Mouse (Mus musculus): ENCODE measurements around the gene Eml3.
"Not testable (repeated sequence)": the region's sequence is repeated elsewhere in the genome, so short reads cannot be mapped to it uniquely, and the experiment has no call there.

Gene Eml3

DNA sequence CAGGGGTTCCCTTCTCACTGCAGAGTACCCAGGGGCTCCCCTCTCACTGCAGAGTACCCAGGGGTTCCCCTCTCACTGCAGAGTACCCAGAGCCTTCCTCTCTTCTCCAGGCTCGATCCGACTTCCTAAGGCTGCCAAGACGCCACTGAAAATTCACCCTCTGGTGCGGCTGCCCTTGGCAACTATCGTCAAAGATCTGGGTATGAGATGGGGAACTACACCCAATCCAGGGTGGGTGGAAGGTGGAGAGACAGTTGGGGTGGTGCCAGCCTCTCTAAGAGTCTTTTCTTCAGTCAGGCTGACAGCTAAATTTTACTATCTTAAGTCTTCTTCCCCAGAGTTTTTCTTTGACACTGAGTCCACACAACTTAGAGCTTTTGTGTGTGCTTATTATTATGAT is 20.8 kb downstream of the Eml3 start:
- no peak for ATAC-seq (ENCODE audit: low TSS enrichment)

DNA sequence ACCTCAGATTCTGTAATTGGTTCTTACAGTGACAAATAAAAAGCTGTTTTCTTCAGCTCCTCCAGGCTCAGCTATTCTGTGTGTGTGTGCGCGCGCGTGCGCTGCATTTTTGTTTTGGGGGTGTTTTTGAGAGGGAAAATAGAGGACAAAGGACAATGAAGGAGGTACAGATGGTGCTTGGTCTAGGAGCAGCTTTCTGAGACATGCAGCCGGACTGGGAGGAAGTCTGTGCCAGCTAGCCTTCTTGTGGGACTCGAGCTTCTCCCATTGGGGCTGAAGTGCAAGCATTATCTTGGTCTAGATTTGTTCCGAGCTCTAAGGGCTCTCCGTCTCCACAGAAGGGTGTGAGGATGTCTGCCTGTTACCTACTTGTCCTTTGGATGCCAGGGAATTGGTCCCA is 22.9 kb downstream of the Eml3 start:
- no peak for ATAC-seq (ENCODE audit: low TSS enrichment)

DNA sequence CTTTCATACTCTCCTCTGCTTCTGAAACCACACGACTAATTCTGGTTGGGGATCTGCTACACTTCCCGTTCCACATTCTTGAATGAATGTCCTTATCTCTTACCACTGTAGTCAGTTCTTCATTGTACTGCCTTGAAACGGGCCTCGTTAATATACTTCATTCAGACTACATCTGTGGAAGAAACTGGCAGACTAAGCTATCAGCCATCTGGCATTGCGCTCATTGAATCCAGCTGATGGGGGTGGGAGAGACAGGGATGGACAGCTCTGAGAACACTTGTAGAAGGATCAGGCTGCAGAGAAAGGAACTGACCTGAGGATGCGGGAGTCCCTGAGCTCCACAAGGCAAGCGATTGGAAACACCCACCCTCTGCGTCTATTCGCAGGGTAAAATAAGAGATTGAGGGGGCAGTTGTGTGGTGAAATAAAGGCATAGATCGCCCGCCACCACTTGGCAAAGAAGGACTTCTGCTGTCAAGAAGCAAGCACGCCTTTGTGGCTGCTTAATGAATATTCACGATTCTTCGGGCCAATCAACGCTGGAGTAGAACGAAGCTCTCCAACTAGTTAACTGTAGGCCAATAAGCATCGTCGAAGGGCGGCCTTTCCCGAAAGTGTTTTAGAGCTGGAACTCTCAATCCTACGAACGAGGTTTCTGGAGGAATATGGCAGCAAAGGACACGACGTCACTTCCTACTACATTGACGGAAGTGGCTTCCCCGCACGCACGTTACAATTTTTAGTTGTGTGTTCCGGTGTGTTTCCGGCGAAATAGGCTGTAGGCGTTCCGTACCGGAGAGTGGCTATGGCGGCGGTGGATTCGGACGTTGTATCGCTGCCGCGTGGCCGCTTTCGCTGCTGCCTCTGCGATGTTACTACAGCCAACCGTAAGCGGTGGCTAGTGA is 24.0 kb downstream of the Eml3 start, which contains the start of gene Tut1:
Gene Tut1 (plus strand): TSS at position 713 of the 905 bp plus-strand sequence.
- peak; percentile 92 for ATAC-seq (ENCODE audit: low TSS enrichment)

DNA sequence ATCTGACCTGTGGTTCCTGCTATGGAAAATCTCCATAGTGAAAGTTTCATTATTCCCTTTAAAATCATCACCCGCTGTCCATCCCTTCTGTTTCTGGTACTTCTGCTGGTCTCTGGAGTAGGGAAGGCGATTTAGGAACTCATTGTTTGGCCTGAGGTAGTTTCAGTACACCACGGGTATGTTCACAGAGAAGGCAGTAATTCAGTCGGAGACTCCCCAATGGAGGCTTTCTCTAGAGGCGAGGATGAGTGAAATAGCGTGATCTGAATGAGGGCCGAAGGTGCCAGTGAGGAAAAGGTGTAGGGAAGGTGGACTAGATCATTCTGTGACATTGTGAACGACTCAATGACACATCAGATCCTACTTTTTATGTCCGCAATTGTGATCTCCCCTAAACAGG is 24.8 kb downstream of the Eml3 start:
- no peak for ATAC-seq (ENCODE audit: low TSS enrichment)

DNA sequence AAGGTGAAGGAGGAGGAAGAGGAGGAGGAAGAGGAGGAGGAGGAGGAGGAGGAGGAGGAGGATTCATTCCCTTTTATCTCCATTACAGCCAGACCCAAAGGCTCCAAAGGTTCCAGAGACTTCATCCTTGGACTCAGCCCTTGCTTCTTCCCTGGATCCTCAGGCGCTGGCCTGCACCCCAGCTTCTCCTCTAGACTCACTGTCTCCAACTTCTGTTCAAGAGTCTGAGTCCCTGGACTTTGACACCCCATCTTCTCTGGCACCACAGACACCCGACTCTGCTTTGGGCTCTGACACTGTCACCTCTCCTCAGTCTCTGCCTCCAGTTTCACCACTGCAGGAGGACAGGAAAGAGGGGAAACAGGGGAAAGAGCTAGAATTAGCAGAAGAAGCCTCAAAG is 32.9 kb downstream of the Eml3 start:
- ATAC-seq (ENCODE audit: low TSS enrichment), result no peak

DNA sequence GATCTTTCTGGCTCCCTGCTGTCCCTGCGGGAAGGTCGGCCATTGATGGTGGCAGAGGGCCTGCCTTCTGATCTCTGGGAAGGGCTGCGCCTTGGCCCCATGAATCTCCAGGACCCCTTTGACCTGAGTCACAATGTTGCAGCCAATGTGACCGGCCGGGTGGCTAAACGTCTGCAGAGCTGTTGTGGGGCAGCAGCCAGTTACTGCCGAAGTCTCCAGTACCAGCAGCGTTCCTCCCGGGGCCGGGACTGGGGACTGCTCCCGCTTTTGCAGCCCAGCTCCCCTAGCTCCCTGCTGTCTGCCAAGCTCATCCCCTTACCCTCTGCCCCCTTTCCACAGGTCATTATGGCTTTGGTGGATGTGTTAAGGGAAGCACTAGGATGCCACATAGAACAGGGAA is 35.7 kb downstream of the Eml3 start:
- ATAC-seq (ENCODE audit: low TSS enrichment), result no peak

DNA sequence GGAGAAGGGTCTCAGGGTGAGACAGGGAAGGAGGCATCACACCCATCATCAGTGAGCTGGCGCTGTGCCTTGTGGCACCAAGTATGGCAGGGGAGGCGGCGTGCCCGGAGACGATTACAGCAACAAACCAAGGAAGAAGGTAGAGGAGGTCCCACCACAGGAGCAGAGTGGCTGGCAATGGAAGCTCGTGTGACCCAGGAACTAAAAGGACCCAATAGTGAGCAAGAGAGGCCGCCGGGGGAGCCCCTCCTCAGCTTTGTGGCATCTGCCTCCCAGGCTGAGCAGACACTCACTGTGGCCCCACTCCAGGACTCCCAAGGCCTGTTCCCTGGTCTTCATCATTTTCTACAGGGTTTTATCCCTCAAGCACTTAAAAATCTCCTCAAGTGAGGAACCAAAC is 36.4 kb downstream of the Eml3 start:
- no peak for ATAC-seq (ENCODE audit: low TSS enrichment)

DNA sequence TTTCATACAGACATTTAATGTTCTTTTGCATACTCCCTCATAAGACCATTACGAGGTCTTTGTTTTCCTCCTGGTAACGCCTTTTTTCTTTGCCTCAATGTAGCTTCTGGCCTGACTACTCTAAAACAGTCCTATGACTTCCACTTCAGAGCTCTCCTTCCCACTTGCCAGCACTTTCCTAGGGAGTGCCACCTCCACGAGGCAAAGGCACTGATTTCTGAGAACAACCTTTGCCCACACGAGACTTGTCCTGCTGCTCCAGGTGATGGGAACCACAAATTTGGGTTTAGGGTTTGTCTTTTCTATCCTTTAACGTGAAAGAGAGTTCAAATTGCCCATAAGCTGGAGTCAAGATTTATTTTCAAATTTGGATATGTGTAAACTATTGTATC is 36.8 kb downstream of the Eml3 start:
- no peak for ATAC-seq (ENCODE audit: low TSS enrichment)

DNA sequence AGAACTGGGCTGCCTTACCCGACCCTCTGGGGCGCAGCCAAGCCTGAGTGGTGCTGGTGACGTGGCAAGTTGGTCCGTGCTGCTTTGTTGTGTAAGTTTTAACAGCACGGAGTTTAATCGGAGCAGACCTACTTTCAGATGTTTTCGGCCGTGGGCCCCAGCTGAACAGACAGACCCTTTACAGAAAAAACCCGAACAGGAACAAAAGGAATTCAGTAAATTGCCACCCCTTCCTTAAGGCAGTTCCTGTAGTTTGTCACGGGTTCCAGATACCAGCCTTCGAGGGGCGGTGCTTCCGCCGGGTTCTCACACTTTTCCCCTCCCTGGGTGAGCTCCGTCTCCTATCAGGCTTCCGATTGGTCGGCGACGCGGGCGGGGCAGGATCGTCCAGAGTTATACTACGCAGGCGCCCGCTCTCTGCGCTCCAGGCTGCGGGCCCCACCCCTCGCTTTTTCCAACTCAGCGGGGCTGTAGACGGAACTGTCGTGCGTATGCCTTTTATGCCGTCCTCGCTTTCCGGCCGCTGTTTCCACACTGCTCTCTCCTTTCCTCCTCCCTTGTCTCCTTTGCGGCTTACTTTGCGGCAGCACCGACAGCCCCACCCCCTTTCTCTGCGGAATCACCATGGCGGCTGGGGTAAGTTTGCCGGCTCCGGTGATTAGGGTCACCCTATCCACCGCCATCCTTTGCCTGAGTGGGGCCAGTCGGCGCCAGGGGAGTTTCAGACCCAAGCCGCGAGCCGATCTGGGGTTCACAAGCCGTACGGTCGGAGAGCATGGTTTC is 37.4 kb downstream of the Eml3 start, which contains the start of gene Eef1g:
Gene Eef1g (plus strand): TSS at position 452 of the 783 bp plus-strand sequence.
- peak; percentile 94 for ATAC-seq (ENCODE audit: low TSS enrichment)

DNA sequence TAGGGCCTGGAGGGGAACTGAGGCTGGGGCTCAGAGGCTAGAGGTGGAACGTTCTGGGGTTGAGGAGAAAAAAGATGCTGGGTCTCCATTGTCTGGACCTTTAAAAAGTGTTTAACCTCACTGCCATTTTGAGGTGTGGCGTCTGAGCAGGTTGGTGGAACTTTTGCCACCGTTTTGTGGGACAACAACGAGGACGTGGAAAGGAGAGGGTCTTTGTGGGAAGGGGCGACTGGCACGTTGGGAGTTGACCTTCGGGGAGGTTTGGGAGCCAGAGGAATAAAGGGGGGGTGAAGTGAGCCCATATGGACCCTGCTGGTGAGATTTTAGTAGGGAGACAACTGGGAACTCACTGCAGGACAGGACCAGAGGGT is 38.0 kb downstream of the Eml3 start:
- no peak for ATAC-seq (ENCODE audit: low TSS enrichment)

DNA sequence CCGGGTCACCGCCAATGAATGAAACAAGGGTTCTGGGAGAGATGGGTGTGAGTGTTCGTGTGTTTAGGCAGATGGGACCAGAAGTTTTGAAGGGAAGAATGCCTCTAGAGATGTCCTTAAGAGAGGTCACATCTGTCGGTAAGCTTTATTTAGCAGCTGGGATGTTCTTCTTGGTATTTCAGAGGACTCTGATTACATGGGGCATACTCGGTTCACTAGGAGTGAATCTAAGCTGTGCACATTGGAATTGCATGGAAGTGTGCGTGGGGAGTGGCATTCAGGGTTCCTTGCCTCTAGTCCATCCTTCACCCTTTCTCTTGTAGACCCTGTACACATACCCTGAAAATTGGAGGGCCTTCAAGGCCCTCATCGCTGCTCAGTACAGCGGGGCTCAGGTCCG is 38.5 kb downstream of the Eml3 start:
- ATAC-seq (ENCODE audit: low TSS enrichment), result no peak

DNA sequence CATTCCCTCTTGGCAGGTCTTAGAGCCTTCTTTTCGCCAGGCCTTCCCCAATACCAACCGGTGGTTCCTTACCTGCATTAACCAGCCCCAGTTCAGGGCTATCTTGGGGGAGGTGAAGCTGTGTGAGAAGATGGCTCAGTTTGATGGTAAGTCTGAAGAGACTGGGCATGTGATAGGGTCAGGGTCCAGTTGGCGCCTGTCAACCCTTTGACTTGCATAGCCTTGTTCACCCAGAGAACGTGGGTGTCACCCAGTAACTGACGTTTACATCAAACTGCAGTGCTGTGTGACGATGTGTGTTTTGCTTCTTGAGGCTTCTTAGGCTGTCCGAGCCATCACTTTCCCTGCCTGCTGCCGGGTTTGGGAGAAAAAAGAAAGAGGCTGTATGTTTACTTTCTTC is 43.1 kb downstream of the Eml3 start:
- not testable (repeated sequence) for ATAC-seq (ENCODE audit: low TSS enrichment)

DNA sequence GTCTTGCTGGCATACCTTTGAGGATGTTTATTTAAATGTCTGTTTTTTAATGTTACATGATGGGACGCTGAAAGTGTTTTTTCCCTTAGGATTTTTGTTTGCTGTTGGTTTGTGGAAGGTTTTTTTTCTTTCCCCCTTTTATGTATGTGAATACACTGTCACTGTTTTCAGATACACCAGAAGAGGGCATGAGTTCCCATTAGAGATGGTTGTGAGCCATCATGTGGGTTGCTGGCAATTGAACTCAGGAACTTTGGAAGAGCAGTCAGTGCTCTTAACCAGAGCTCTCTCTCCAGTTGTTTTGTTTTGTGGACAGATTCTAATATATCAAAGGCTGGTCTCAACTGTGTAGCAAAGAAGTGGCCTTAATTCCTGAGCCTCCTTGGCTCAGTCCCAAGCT is 45.3 kb downstream of the Eml3 start:
- no peak for ATAC-seq (ENCODE audit: low TSS enrichment)

DNA sequence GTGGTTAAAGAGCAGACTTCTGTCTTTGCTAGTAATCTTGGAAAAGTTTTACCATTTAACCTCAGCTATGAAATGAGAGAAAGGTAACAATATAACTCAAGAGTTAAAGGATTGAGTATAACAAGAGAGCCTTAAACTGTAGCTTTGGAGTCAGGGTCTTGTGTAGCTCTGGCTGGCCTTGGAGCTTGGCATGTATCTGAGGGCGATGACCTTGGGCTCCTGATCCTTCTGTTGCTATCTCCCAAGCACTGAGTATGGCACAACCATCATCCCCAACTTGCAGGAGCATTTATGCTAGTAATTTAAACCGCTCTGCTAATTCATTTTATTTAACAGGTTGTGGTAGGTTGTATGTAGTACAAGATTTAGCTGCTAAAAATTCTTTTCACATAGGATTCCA is 46.1 kb downstream of the Eml3 start:
- no peak for ATAC-seq (ENCODE audit: low TSS enrichment)

DNA sequence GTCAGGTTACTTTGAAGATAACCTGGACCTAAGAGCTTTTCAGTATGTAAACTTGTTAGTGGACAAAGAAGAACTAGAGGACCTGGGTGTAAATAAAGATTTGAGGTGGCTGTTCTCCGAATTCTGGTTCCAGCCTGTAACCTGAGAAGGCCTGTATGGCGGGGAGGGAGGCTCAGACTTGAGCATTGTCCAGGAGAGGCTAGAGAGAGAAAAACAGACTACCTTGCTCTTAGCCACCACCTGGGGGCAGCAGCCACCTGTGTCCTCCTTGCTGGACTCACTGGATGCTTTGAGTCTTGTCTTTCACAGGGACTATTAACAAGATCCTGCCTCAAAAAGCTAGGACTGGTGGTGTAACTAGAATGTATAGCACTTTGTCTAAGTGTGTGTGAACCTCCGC is 47.2 kb downstream of the Eml3 start:
- ATAC-seq (ENCODE audit: low TSS enrichment), result peak; percentile 52; the same call in 1 of the 2 replicates

DNA sequence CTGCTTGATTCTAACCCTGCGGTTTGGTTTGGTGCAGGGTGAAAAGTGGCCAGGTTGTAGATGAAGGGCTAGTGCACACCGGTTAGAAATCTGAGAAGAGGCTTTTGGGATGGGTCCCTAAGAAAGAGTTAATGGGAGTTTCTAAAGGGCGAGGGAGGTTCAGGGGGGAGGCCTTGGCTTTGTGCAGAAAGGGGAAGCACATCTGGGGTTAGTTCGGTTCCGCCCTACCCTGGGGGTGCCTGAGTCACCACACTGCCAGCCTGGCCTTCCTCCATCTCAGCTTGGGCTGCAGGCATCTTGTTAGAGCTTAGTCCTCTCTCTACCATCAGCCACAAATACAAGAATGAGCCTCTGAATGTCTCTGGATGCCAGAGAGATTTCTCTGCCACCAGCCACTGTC is 51.4 kb downstream of the Eml3 start:
- ATAC-seq (ENCODE audit: low TSS enrichment), result no peak

DNA sequence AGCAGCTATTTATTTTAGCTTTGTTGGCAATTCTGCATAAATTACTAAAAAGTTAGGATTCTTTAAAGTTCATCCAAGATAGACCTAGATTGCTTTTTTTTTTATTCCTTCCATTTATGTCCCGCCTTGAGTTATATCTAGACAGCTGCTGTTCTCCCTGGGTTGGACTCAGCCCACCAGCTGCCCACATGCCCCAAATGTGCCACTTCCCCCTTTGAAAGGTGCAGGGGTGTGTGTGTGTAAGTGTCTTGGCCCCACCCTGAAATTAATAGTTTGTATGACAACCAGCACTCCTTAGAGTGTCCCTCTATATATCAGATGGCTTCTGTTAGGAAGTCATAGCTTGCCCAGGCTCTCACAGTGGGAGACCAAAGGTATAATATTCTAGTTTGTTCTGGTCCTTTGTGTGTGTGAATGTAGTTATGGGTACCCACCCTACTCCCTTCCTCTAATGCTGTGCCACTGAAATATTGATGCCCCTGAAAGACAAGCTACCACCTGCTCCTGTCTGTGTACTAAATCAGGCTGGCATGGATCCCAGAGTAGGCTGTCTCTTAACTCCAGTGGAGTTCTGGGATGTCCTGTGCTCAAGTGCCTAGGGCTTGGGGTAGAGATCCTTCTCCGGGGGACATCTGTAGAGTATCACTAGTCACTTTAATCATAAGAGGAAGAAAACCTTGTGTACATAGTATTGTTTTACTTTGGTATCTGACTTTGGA is 52.3 kb downstream of the Eml3 start:
- ATAC-seq (ENCODE audit: low TSS enrichment), result no peak; the same call in 1 of the 2 replicates

DNA sequence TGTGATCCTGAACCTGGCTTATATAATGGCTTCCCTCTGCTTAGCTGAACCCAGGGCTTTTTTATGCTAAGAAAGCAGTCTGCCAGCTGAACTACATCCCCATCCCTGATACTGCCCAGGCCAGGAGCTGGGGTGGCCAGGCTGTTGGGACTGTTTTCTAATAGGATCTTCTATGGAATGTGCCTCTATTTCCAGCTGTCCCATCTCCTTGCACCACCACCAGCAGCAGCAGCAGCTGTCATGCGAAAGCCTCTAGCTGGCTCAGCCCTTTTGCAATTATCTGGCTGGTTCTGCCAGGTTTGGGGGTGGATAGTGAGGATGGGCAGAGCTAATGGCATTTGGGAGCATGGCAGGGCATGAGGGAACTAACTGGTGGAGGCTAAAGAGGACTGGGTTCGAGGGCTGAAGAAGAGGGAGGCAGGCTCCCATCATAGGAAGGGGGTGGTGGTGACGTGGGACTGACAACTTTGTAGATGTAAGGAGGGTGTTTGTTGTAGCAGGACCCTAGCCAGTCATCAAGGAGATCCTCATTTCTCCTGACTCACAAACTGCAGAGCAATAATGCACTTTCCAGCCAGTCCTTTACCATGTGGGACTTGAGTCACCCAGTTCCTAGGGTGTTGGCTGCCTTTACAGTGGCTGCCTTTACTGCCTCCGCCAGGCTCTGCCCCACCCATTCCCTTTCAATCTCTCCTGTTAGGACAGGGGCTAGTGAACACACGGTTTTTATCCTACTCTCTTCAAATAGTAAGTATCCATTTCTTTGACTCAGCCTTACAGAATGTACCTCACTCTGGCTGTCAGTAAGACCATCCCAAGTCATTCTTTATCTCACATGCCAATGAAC is 53.2 kb downstream of the Eml3 start:
- ATAC-seq (ENCODE audit: low TSS enrichment), result 0 out of 2 replicates have a peak, but pooled peaks have one; percentile 22

DNA sequence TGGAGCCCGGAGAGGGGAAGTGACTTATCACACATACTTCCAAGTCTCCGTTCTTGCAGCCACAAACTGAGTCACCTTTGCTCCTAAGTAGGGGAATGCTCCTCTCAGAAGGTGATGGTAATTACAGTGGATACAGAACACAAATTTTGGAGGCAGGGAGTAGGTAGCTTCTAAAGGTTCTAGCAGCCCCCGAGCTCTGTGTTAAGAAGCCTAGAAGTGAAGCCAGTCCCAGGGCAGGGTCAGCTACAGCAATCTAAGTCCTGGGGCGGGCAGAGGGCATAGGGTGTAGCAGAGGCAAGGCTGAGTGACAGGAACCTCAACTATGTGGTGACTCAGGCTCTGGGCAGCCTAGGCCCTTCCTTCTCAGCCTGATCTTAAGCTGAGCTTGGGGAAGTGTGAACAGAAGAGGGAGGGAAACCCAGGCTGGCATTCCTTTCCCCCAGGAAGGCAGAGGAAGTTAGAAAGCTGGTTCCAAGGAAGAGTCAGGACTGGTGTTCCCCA is 53.8 kb downstream of the Eml3 start:
- ATAC-seq (ENCODE audit: low TSS enrichment), result peak; percentile 29; the same call in 1 of the 2 replicates

DNA sequence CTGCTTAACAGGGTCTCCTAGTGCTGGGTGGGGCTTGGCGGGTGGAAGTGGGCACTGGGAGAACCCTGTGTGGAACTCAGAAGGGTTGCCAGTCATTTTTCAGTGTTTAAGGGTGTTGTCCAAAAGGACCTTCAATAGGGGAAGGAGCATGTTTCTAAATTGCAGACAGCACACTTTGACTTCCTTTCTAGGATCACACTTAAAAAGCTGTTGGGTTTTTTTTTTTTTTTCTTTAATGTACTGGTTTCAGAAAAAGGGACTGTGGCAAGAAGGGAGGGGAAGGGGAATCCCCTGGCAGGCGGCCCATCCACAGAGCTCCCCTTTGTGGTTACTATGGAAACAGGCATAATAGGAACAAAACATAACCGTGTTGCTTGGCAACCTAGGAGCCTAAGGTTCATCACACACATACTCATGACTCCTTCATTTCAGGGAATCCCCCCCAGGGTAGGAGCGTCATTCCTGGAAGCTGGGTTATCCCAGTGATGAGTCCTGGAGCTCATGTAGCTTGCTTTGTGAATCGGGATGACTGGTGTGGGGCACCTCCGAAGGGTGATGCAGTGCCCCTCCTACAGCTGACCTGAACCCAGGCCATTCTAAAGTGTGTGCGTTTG is 55.0 kb downstream of the Eml3 start:
- ATAC-seq (ENCODE audit: low TSS enrichment), result no peak

DNA sequence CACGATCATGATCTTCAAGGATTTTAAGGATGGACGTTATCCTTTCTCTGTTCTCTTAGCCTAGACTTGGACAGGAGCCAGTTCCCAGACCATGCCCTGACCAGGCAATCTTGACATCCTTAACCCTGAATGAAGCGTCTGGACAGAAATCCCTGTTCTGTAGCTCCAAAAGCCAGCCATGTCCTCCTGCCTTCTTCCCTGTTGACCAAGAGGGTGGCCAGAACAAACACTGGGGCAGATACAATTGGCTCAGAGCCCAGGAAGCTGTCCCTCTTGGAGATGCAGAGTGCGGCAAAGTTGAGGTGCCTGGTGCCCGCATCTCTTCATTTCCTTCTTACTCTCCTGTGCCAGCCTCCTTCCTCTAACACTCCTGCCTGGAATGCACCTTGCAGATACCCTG is 56.5 kb downstream of the Eml3 start:
- ATAC-seq (ENCODE audit: low TSS enrichment), result no peak

Measured in frontal cortex, adult (tissue).